Mouse (Mus musculus): ENCODE results near the gene 9130204L05Rik. TPM values are rescaled to one million over a fixed set of nuclear protein-coding genes. Genes with fewer than 3 reads are reported as not detected.

Gene 9130204L05Rik
- polyA plus RNA-seq (2014; fragmentation: Nextera tagmentation; extraction: Ambion mirVana): not detected in 2 replicates

DNA sequence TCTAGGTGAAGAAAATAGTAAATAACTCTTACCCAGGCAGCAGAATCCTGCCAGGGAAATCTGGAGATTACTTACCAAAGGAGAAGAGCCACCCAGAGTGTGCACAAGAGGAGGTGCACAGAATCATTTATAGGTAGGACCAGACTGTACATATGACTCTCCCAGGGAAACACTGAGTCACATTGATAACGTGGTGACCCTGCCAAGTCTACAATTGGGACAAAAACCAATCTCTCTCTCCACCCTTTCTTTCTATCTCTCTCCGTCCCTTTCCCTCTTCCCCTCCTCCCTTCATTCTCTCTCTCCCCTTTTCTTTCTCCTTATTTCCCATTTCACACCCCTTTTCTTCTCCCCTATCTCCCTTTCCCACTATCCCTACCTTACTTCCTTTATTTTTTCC lies at the start of gene 9130204L05Rik:
9130204L05Rik (minus strand) TSS at position 101 of the 400 bp plus-strand sequence.
- Histone ChIP-seq H3K4me3 (ENCODE audit: low read depth, low read length) (no peak within 1 kb of the TSS), H3K27ac (replicated peaks; ENCODE audit: low read depth, low read length) (no peak within 1 kb of the TSS), H3K27me3 (replicated peaks; ENCODE audit: control insufficient read depth, insufficient read depth, low read length) (no peaks in the 10 kb centered on the region), H3K9ac (ENCODE audit: low read depth, low read length) (no peak within 1 kb of the TSS), H3K4me1 (ENCODE audit: control insufficient read depth, insufficient read depth, low read length) (no peaks in the 10 kb centered on the region), H3K9me3 (ENCODE audit: control insufficient read depth, low read length) (0 out of 2 replicates have a peak, but pooled peaks cover 8% of the 10 kb centered on the region), H3K36me3 (ENCODE audit: control insufficient read depth, insufficient read depth, low read length) (no peaks in the 10 kb centered on the region), H3K4me2 (ENCODE audit: low read depth, low read length) (no peak within 1 kb of the TSS)
- ATAC-seq (ENCODE audit: low read depth) (no peak), DNase-seq (ENCODE audit: low spot score) (no peak)
- 60% methylated on average over 2 of the region's 2 CpGs for WGBS

- H3K4me3 ChIP-seq (ENCODE audit: low read depth, low read length): no peak overlapping the region
- H3K4me1 ChIP-seq (ENCODE audit: control insufficient read depth, insufficient read depth, low read length): no peaks in the 10 kb centered on the region
- H3K27me3 ChIP-seq (replicated peaks; ENCODE audit: control insufficient read depth, insufficient read depth, low read length): no peaks in the 10 kb centered on the region
- no peaks in the 10 kb centered on the region for H3K9me3 ChIP-seq (ENCODE audit: control insufficient read depth, low read length)
- no peak for ATAC-seq (ENCODE audit: low read depth)
- H3K36me3 ChIP-seq (ENCODE audit: control insufficient read depth, insufficient read depth, low read length): no peaks in the 10 kb centered on the region
- H3K27ac ChIP-seq (replicated peaks; ENCODE audit: low read depth, low read length): no peak overlapping the region
- DNase-seq (ENCODE audit: low spot score): no peak
- H3K9ac ChIP-seq (ENCODE audit: low read depth, low read length): no peak overlapping the region
- H3K4me2 ChIP-seq (ENCODE audit: low read depth, low read length): no peak overlapping the region
These were observed 18.1 kb upstream of the 9130204L05Rik start for GRCm38 (mm10) chr3:91108696-91109095.

DNA sequence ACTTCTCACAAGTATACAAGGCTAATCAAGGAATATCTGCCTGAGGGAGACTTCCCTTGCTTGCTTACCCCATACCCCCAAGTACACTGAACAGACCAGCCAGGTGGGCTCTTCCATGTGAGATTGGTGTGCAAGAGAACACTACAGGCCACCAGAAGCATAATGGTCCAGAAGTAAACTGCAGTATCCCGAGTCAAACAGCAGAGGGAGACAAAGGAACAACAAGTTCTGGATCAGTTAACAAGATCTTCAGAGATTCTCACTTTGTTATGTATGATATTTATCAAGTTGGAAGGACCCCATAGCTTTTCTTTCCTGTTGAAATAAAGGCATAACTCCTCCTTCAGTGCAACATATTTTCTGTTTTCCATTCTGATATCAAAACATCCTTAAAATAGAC lies 31.4 kb downstream of the 9130204L05Rik start:
- no peak overlapping the region for H3K4me3 ChIP-seq (ENCODE audit: low read depth, low read length)
- H3K9ac ChIP-seq (ENCODE audit: low read depth, low read length): no peak overlapping the region
- WGBS: 0% methylated on average over 1 of the region's 1 CpGs
- ATAC-seq (ENCODE audit: low read depth) (no peak), DNase-seq (ENCODE audit: low spot score) (no peak)
- 0 out of 2 replicates have a peak, but pooled peaks cover 4% of the 10 kb centered on the region for H3K9me3 ChIP-seq (ENCODE audit: control insufficient read depth, low read length)
- H3K27me3 ChIP-seq (replicated peaks; ENCODE audit: control insufficient read depth, insufficient read depth, low read length): no peaks in the 10 kb centered on the region
- no peaks in the 10 kb centered on the region for H3K36me3 ChIP-seq (ENCODE audit: control insufficient read depth, insufficient read depth, low read length)
- no peaks in the 10 kb centered on the region for H3K4me1 ChIP-seq (ENCODE audit: control insufficient read depth, insufficient read depth, low read length)
- H3K27ac ChIP-seq (replicated peaks; ENCODE audit: low read depth, low read length): no peak overlapping the region
- H3K4me2 ChIP-seq (ENCODE audit: low read depth, low read length): no peak overlapping the region

DNA sequence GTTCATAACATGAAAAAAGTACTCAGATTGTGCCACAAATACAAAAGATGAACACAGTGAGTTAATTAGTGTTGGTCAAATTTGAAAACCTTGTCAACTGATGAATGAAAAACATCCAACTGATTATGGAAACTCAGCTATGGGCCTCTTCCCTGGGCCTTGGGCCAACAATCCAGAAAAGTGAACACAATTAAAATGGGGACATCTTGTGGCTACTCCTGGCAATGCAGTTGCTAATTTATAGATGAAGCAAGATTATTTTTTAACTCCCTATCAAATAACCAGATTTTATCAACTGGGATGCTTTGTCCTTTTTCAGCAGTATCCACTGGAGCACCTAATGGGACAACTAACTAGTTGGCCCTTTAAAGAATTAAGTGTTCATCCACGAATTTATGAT lies 37.9 kb downstream of the 9130204L05Rik start:
- no peak overlapping the region for H3K4me2 ChIP-seq (ENCODE audit: low read depth, low read length)
- H3K4me3 ChIP-seq (ENCODE audit: low read depth, low read length): no peak overlapping the region
- ATAC-seq (ENCODE audit: low read depth) (no peak), DNase-seq (ENCODE audit: low spot score) (no peak)
- no peaks in the 10 kb centered on the region for H3K27me3 ChIP-seq (replicated peaks; ENCODE audit: control insufficient read depth, insufficient read depth, low read length)
- H3K9ac ChIP-seq (ENCODE audit: low read depth, low read length): no peak overlapping the region
- no peaks in the 10 kb centered on the region for H3K4me1 ChIP-seq (ENCODE audit: control insufficient read depth, insufficient read depth, low read length)
- H3K9me3 ChIP-seq (ENCODE audit: control insufficient read depth, low read length): no peaks in the 10 kb centered on the region
- 6% methylated on average over 1 of the region's 1 CpGs for WGBS
- no peaks in the 10 kb centered on the region for H3K36me3 ChIP-seq (ENCODE audit: control insufficient read depth, insufficient read depth, low read length)
- H3K27ac ChIP-seq (replicated peaks; ENCODE audit: low read depth, low read length): no peak overlapping the region
